Mouse (Mus musculus): Measurements from ENCODE around the gene Cd164.
A peak's percentile ranks its signal among the peaks of the same experiment; 100 is the strongest.

Gene Cd164

DNA sequence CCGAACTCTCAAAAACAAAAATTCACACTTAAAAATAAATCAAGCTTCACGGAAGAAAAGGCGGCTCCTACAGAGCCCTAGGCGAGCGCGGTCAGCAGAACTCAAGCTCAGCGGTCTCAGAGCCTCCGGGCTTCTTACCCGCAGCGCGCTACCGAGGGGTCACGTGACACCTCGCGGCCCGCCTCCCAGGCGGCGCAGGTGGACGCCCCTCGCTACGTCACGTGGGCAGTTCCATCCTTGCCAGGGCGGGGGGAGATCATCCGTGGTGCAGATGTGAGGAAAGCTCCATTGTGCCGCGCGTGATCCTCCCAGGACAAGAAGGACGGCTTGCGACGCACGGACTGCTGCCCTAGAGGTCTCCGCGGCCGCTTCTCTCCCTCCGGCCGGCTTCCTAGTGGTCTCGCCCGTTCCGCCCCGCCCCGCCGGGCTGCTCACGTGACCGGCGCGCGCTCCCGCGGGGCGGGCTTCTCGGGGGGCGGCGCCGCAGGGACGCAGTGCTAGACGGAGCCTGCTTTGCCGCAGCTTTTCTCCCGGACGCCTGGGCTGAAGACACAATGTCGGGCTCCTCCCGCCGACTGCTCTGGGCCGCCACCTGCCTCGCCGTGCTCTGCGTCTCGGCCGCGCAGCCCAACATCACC, at the start of gene Cd164:
Gene Cd164, plus strand, starts transcription at position 434 of the 638 bp plus-strand sequence.
- DNase-seq: peak; percentile 94 to 97

- DNase-seq: no peak
These were observed 48.5 kb upstream of the Cd164 start for GRCm38 (mm10) chr10:41470693-41471092.

GRCm38 (mm10) chr10:41472534-41472933, 46.7 kb upstream of the Cd164 start:
- DNase-seq: no peak

DNA sequence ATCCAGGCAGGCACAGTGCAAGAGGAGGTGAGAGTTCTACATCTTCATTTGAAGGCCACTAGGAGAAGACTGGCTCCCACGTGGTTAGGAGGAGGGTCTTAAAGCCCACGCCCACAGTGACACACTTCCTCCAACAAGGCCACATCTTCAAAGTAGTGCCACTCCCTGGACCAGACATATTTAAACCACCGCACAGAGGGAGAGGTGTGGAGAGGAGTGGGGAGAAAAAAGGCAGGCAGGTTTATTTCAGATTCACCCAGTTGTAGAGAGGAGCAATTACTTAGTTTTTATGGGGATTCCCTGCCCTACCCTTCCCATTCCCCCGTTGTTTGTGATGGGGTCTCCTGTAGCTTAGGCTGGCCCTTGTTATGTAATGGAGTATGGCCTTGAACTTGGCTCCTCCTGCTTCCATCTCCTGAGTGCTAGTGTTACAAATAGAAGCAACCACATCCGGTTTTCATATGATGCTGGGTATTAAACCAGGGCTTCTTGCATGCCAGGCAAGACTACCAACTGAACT, 46.2 kb upstream of the Cd164 start:
- DNase-seq: no peak

- DNase-seq: peak in 1 of 2 experiments; percentile 29
These were observed 45.3 kb upstream of the Cd164 start for GRCm38 (mm10) chr10:41473782-41474468.

DNA sequence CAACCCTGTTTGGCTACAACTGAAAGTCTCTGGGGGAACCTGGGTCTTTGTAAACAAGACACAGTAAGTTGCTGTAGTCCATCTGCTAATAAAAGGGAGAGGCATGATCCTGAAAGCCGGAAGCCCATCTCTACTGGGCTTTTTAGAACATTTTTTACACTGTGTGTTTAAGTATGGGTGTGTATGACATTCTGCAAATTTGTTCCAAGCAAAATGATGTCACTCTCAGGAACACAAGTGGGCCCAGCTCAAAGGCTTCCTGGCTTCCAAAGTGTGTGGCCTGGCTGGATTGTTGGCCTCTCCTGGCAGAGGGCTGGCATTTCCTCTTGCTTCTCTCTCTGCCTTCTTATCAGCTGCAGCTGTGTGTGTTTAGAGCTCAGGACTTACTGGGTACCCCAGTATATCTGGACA, 44.2 kb upstream of the Cd164 start:
- DNase-seq: no peak

DNA sequence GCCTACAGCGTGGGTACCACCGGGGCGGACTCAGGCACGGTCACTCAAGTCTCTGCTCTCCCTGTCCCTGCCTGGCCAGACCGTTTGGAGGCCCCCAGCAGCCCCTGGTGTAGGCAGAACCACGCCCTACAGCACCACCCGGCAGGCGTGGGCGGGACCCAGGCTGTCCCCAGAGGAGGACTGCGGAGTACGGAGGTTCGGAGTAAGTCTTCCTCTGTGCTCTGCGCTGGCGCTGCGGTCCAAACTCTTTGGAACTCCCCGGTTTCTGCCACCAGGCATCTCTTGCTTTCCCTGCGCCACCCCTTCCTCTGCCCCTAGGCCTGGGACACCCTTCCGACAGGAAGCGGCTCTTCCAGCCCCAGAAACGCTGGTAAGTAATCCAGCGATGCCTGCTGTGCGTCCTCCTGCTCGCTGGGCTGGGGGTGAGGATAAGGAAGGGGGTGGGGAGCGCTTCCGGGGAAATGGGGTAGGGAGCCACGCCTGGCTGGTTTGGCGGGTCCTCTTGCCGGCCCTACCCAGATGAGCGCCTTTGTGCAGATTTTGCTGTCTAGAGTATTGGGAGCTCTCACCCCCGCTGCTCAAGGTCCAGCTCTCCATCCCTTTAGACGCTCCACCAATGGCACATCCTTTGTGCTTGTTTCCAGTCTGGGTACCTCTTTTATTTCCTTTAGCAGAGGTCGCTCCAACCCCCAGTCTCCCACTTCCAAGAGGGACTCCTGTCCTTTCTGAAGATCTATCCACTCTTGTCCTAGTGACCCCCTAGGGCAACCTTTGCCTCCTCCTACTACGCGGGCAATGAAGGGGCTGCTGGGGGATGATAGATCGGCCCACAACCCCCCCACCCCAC, 42.8 kb upstream of the Cd164 start, which contains the start of gene Mical1:
Gene Mical1, plus strand, starts transcription at position 144 of the 847 bp plus-strand sequence.
- peak; percentile 74 to 82 for DNase-seq

DNA sequence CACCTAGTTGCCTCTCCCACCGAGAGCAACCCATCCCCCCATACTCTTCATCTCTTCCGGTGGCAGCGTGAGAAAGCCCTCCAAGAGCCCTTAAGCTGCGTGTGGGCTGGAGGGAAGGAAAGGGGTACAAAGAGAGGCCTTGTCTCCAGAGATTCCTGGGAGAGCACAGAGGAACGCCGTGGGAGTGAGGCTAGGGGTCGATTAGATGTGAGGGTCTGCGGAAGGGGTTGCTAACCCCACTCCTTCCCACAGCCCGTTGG, 42.3 kb upstream of the Cd164 start:
- peak; percentile 32 to 36 for DNase-seq

GRCm38 (mm10) chr10:41477278-41478181, 41.7 kb upstream of the Cd164 start:
- peak; percentile 70 to 84 for DNase-seq

- no peak for DNase-seq
These were observed 39.3 kb upstream of the Cd164 start for GRCm38 (mm10) chr10:41479961-41480360.

- no peak for DNase-seq
These were observed 38.0 kb upstream of the Cd164 start for GRCm38 (mm10) chr10:41480938-41481880.

GRCm38 (mm10) chr10:41482446-41482845, 36.8 kb upstream of the Cd164 start:
- no peak for DNase-seq

GRCm38 (mm10) chr10:41485778-41486177, 33.4 kb upstream of the Cd164 start:
- no peak for DNase-seq

DNA sequence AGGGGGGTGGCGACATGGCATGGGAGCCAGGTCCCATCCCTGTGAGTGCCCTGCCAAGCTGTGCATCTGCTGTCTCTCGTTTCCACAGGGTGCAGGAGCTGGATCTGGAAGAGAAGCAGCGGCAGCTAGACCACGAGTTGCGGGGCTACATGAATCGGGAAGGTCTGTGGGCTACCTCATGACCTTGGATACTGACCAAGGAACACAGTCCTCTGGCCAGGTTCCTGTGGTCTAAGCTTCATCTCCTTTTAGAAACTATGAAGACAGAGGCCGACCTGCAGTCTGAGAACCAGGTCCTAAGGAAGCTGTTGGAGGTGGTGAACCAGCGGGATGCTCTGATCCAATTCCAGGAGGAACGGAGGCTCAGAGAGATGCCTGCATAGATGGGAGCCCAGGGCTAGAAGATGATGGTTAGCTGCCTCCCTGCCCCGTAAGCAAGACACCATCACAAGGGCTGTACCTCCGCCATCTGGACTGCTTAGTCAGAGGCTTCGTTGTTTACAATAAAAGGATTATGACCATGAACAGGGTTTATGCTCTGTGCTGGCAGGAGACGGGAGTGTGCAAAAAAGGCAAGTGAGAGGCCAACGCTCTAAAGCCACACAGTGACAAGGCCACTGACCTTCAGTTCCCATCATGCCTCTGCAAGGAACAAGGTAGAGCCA, 32.6 kb upstream of the Cd164 start:
- DNase-seq: no peak

GRCm38 (mm10) chr10:41488877-41489276, 30.3 kb upstream of the Cd164 start:
- DNase-seq: no peak

DNA sequence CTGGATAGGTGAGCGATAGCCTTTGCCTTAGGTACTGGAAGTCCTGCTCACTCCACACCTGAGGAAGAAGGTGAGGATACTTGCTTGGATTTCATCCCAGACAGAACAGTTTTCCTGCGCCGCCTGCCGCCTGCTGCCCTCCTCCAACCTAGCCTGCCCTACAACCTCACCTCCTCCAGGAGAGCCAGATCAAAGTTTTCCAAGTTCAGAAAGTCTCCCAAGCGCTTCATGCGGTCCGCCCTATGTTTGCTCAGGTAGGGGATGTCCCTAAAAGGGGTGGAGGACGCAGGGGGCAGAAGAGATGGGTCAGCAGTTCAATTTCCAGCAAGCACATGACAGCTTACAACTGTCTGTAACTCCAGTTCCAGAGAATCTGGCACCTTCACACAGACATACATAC, 29.9 kb upstream of the Cd164 start:
- peak in 1 of 2 experiments; percentile 51 for DNase-seq

GRCm38 (mm10) chr10:41489708-41490517, 29.3 kb upstream of the Cd164 start, which contains the start of the genes Smpd2 and Ppil6:
Smpd2 (minus strand) TSS chr10:41490369.
Ppil6 (plus strand) TSS chr10:41490439.
- DNase-seq: peak; percentile 97 to 98

DNA sequence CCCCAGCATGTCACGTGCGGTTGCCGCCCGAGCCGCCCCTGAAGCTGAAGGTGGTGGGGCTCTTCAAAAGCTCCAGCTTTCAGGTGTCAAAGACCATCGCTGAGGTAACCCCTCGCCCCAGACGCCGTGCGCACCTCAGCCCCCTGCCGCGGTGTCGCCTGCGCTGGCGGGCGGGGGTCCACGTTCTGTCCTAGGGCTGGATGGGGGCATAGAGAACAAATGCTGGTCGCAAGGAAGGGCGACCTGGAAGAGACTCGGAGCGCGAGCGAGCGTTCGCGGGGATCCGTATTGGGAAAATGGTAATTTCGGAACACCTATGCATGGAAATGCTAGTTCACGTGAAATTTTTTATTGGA, 28.7 kb upstream of the Cd164 start:
- DNase-seq: no peak

- peak; percentile 35 to 36 for DNase-seq
These were observed 28.1 kb upstream of the Cd164 start for GRCm38 (mm10) chr10:41491111-41491510.

GRCm38 (mm10) chr10:41500941-41501340, 18.3 kb upstream of the Cd164 start:
- peak in 1 of 2 experiments; percentile 36 for DNase-seq
